Mouse (Mus musculus): ENCODE measurements around the gene Tcte2. TPM values are rescaled to one million over a fixed set of nuclear protein-coding genes. Genes with fewer than 3 reads are reported as not detected.
"Not testable (repeated sequence)": the region's sequence is repeated elsewhere in the genome, so short reads cannot be mapped to it uniquely, and the experiment has no call there.

Gene Tcte2
- polyA plus RNA-seq, 1 experiment = 0.44 TPM

DNA sequence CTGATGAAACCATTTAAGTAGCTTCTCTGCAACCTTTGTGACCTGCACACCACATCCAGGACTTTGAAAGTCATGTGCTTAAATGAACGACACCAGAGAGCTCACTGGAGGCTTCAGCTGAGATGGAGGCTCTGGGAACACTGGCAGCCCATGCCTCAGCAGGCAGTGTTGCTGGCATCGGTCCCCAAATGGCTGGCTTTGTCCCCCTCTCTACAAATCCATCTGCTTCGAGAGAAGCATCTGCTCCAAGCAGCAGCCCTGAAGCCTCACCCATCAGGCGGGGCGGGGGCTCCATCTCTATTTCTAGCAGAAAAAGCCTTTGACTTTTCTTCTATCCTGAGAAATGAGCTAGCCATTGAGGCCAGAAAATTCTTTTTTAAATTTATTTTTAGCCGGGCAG, 80.5 kb downstream of the Tcte2 start:
- H3K27me3 ChIP-seq (ENCODE audit: control insufficient read depth, insufficient read depth, low read length) = no peaks in the 10 kb centered on the region
- 88% methylated on average over 6 of the region's 6 CpGs for WGBS
- H3K36me3 ChIP-seq (ENCODE audit: control insufficient read depth, insufficient read depth, low read length) = no peaks in the 10 kb centered on the region
- no peak overlapping the region for H3K4me3 ChIP-seq (ENCODE audit: low read depth, low read length)
- H3K4me1 ChIP-seq (ENCODE audit: control insufficient read depth, insufficient read depth, insufficient read length, low read length) = peaks cover 15% of the 10 kb centered on the region
- no peak for TF ChIP-seq CTCF (IDR thresholded peaks at IDR 0.05; ENCODE audit: extremely low read depth, insufficient read length, insufficient replicate concordance, low read depth, low read length)
- no peak for TF ChIP-seq POLR2A (IDR thresholded peaks at IDR 0.05; ENCODE audit: low read depth, low read length)
- no peak overlapping the region for H3K27ac ChIP-seq (ENCODE audit: insufficient read depth, low read depth, low read length)

DNA sequence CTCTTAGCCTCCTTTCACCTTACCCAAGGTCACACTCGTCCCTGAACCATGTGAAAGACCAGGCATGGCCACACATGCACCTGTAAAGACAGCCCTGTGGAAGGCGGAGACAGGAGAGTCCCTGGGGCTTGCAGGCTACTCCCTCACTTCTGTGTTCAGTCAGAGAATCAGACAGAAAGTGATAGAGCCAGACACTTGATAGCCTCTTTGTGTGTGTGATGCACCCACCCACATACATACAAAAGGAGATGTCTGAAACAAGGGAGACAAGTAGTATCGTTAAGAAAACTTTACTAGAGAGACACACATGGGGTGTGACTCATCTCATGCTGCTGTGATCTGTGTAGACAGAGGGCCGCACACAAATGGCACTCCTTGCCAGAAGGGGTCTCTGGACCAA, 81.3 kb downstream of the Tcte2 start:
- Histone ChIP-seq H3K27ac (ENCODE audit: insufficient read depth, low read depth, low read length) (no peak overlapping the region), H3K4me1 (ENCODE audit: control insufficient read depth, insufficient read depth, insufficient read length, low read length) (peaks cover 11% of the 10 kb centered on the region), H3K36me3 (ENCODE audit: control insufficient read depth, insufficient read depth, low read length) (no peaks in the 10 kb centered on the region), H3K27me3 (ENCODE audit: control insufficient read depth, insufficient read depth, low read length) (no peaks in the 10 kb centered on the region), H3K4me3 (ENCODE audit: low read depth, low read length) (no peak overlapping the region)
- TF ChIP-seq POLR2A (IDR thresholded peaks at IDR 0.05; ENCODE audit: low read depth, low read length) (no peak), CTCF (IDR thresholded peaks at IDR 0.05; ENCODE audit: extremely low read depth, insufficient read length, insufficient replicate concordance, low read depth, low read length) (no peak)
- 74% methylated on average over 4 of the region's 4 CpGs for WGBS

DNA sequence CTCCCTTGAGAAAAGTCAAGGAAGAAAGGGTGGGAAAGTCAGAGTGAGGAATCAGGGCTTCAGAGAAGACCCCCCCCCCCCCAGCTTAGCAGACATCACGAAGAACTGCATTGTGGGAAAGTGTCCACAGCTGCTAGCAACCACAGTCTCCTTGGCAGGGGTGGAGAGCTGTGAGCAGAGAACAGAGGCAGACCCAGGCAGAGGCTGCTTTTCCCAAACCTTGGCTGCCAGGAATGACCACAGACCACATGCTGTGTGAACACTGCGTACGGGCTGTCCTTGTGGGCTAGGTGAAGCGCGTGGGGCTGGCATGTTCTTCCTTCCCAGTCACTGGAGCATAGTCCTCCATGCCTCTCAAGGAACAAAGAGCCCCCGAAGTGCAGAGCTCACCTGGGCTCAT, 81.9 kb downstream of the Tcte2 start:
- no peak overlapping the region for H3K4me3 ChIP-seq (ENCODE audit: low read depth, low read length)
- 91% methylated on average over 6 of the region's 6 CpGs for WGBS
- TF ChIP-seq POLR2A (IDR thresholded peaks at IDR 0.05; ENCODE audit: low read depth, low read length) (no peak), CTCF (IDR thresholded peaks at IDR 0.05; ENCODE audit: extremely low read depth, insufficient read length, insufficient replicate concordance, low read depth, low read length) (no peak)

DNA sequence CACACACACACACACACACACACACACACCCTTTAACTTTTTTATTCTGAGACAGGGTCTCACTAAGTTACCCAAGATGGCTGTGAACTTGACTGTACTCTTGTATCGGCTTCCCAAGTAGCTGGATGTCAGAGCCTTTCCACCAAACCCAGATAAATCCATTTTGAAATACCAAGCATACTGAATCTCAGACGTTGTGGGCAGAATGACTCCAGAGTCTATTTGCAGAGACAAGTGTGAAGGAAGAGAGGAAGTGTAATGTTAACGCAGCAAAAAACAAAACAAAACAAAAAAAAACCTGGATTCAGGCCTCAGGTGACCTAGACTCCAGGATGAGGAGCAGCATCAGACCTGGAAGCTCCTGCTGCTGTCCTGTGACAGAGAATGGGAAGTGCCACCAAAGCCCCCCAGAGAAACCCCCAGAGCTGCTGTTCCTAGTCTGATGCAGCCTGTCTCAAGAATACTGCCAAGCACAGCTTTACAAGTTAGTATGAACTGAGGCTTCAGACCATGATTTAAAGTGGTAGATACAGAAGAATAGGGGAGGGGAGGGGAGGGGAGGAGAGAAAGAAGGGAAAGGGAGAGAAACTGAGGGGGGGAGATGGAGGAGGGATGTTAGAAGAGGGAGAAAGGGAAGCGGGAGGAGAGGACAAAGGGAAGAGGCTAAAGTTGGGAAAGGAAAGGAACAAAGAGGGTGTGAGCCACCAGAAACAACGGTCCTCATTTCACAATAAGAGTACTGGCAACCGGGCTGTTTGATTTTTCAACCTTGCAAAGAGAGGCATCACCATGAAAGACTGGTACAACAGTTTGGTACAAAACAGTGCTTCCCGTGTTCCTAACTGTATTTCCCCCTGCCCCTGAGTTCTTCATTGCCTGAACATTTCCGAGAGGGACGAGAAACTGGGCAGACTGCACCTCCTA, 84.1 kb downstream of the Tcte2 start:
- 68% methylated on average over 9 of the region's 9 CpGs for WGBS

More for the DNA sequence above, 81.9 kb downstream of the Tcte2 start:
- H3K36me3 ChIP-seq (ENCODE audit: control insufficient read depth, insufficient read depth, low read length) = no peaks in the 10 kb centered on the region
- no peak overlapping the region for H3K27ac ChIP-seq (ENCODE audit: insufficient read depth, low read depth, low read length)
- H3K27me3 ChIP-seq (ENCODE audit: control insufficient read depth, insufficient read depth, low read length) = no peaks in the 10 kb centered on the region
- H3K4me1 ChIP-seq (ENCODE audit: control insufficient read depth, insufficient read depth, insufficient read length, low read length) = peaks cover 11% of the 10 kb centered on the region

DNA sequence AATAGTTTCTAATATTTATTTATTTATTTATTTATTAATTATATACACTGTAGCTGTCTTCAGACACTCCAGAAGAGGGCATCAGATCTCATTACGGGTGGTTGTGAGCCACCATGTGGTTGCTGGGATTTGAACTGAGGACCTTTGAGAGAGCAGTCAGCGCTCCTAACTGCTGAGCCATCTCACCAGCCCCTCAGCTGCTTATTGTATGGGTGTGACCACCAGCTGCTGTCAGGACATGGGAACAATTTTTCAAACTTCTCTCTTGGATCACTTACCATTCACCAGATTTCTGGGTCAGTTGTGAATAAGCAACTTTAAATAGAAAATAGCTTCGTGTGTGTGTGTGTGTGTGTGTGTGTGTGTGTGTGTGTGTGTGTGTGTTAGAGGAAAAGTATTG, 85.5 kb downstream of the Tcte2 start:
- H3K4me3 ChIP-seq (ENCODE audit: low read depth, low read length); H3K36me3 ChIP-seq (ENCODE audit: control insufficient read depth, insufficient read depth, low read length); H3K4me1 ChIP-seq (ENCODE audit: control insufficient read depth, insufficient read depth, insufficient read length, low read length); H3K27ac ChIP-seq (ENCODE audit: insufficient read depth, low read depth, low read length); H3K27me3 ChIP-seq (ENCODE audit: control insufficient read depth, insufficient read depth, low read length): not testable (repeated sequence)
- 91% methylated on average over 3 of the region's 3 CpGs for WGBS

More for the DNA sequence above, 84.1 kb downstream of the Tcte2 start:
- no peaks in the 10 kb centered on the region for H3K36me3 ChIP-seq (ENCODE audit: control insufficient read depth, insufficient read depth, low read length)
- H3K27ac ChIP-seq (ENCODE audit: insufficient read depth, low read depth, low read length) = no peak overlapping the region
- TF ChIP-seq POLR2A (IDR thresholded peaks at IDR 0.05; ENCODE audit: low read depth, low read length) (no peak), CTCF (IDR thresholded peaks at IDR 0.05; ENCODE audit: extremely low read depth, insufficient read length, insufficient replicate concordance, low read depth, low read length) (no peak)
- H3K27me3 ChIP-seq (ENCODE audit: control insufficient read depth, insufficient read depth, low read length) = no peaks in the 10 kb centered on the region
- no peak overlapping the region for H3K4me3 ChIP-seq (ENCODE audit: low read depth, low read length)
- peaks cover under 1% of the 10 kb centered on the region; the same call in 1 of the 2 replicates for H3K4me1 ChIP-seq (ENCODE audit: control insufficient read depth, insufficient read depth, insufficient read length, low read length)

DNA sequence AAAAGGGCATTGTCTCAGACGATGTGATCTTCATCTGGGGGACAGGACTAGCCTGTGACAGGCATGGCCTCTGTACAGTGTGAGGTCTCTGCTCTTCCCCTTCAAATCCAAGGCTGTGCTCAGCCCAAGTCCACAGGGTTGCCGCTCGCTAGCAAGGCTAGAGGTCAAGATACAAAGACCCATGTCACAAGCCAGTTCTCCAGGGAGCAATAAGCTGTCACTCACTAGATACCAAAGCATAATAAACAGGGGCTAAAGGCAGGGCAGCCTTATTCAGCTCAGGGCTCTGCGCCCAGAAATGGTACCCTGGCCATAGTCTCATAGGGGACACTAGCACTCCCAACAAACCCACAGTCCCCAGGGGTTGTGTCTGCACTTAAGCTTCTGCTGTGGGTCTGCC, 86.0 kb downstream of the Tcte2 start:
- Histone ChIP-seq H3K27ac (ENCODE audit: insufficient read depth, low read depth, low read length) (no peak overlapping the region), H3K27me3 (ENCODE audit: control insufficient read depth, insufficient read depth, low read length) (no peaks in the 10 kb centered on the region), H3K4me1 (ENCODE audit: control insufficient read depth, insufficient read depth, insufficient read length, low read length) (peaks cover 6% of the 10 kb centered on the region; the same call in 1 of the 2 replicates), H3K36me3 (ENCODE audit: control insufficient read depth, insufficient read depth, low read length) (no peaks in the 10 kb centered on the region), H3K4me3 (ENCODE audit: low read depth, low read length) (no peak overlapping the region)
- TF ChIP-seq POLR2A (IDR thresholded peaks at IDR 0.05; ENCODE audit: low read depth, low read length) (no peak), CTCF (IDR thresholded peaks at IDR 0.05; ENCODE audit: extremely low read depth, insufficient read length, insufficient replicate concordance, low read depth, low read length) (no peak)
- 82% methylated on average over 4 of the region's 4 CpGs for WGBS

DNA sequence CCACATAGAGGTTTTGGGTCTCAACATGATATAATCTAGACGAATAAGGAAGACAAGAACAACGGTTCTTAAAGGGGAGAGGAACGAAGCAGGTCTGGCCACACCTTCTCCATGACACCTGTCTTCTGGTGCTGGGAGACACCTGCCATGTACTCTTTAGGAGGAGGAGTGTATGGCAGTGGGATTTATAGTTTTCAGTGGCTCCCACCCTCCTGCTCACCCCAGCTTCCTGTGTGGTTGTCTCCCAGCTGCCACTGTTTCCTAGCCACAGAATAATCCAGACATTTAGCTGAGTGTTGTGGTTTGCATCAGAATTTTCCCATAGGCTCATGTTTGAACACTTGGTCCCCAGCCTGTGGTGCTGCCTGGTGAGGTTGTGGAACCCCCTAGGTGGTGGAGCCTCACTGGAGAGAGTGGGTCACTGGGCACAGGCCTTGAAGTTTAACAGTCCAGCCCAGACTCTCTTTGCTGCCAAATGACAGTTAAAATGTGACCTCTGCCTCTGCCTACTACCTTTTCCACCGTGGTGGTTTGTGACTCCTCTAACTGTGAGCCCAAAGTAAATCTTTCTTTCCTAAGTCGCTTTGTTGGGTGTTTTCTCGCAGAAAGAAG, 86.8 kb downstream of the Tcte2 start:
- no peaks in the 10 kb centered on the region for H3K36me3 ChIP-seq (ENCODE audit: control insufficient read depth, insufficient read depth, low read length)
- 42% methylated on average over 6 of the region's 6 CpGs for WGBS
- H3K4me3 ChIP-seq (ENCODE audit: low read depth, low read length) = no peak overlapping the region
- peaks cover 6% of the 10 kb centered on the region; the same call in 1 of the 2 replicates for H3K4me1 ChIP-seq (ENCODE audit: control insufficient read depth, insufficient read depth, insufficient read length, low read length)
- no peaks in the 10 kb centered on the region for H3K27me3 ChIP-seq (ENCODE audit: control insufficient read depth, insufficient read depth, low read length)
- no peak overlapping the region for H3K27ac ChIP-seq (ENCODE audit: insufficient read depth, low read depth, low read length)
- TF ChIP-seq CTCF (IDR thresholded peaks at IDR 0.05; ENCODE audit: extremely low read depth, insufficient read length, insufficient replicate concordance, low read depth, low read length) (no peak), POLR2A (IDR thresholded peaks at IDR 0.05; ENCODE audit: low read depth, low read length) (no peak)
